Mouse (Mus musculus): ENCODE results near the gene Mslnl.
A peak's percentile ranks its signal among the peaks of the same experiment; 100 is the strongest.
"Not testable (repeated sequence)": the region's sequence is repeated elsewhere in the genome, so short reads cannot be mapped to it uniquely, and the experiment has no call there.

Gene Mslnl

DNA sequence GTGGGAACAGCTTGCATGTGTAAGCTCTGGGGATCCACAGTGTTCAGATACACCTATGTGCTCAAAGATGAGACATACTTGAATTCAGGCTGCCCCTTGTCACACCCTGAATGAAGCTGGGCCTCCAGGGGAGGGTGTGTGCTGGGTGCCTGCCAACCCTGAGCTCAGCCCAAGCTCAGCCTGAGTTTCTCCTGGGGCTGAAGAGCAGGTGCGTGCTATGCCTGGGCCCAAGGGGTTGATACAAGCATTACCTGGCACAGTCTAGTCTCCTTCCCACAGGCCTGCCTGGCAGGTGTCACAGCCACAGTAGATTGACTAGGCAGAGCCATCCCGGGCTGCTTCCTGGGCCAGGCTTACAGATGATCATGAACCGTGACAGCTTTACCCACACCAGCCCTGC lies at the start of gene Mslnl:
TSS of gene Mslnl (plus strand) at position 298 of the 400 bp plus-strand sequence.
- DNase-seq = no peak

- no peak for DNase-seq
Observed at GRCm38 (mm10) chr17:25686323-25686722, 49.5 kb upstream of the Mslnl start.

- no peak for DNase-seq
Observed at GRCm38 (mm10) chr17:25688922-25689321, 46.9 kb upstream of the Mslnl start.

GRCm38 (mm10) chr17:25696263-25696662 lies 39.6 kb upstream of the Mslnl start:
- DNase-seq = no peak

DNA sequence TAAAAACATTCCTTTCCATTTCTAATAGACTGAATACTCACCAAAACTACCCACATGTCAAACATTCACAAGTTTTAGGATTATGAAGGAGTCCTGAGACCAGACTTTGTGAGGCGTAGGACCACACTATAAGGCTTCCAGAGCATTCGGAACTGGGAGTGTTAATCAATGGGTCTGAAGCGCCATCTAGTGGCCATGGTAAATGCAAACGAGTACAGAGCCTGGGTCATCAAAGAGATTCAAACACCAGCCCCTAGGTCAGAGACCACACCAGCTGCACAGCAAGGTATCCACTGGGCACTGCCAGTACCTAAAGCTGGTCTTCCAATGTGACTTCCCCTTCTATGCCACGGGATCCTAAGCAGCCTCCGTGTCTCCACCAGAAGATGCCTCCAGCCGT lies 37.4 kb upstream of the Mslnl start:
- peak; percentile 37 for DNase-seq

GRCm38 (mm10) chr17:25700863-25701496 lies 34.9 kb upstream of the Mslnl start:
- DNase-seq = no peak

DNA sequence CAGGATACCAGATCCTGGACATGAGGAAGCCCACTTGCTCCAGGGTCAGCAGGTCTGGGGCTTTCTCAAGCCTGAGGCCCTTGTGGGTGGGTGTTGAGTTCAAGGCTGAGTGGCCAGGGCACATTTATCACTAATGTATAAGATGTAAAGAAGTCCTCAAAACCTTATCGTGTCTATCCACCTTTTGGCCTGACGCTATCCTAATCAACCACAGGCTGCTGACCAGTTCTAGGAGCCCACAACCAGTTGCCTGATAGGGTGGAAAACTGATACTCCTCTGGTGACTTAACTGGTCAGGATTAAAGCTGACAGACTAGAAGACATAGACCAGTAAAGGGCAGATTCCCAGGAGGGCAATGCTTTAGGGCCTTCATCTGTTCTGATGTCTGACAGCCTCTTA lies 25.8 kb upstream of the Mslnl start:
- DNase-seq = no peak

GRCm38 (mm10) chr17:25711136-25711535 lies 24.7 kb upstream of the Mslnl start:
- no peak for DNase-seq

DNA sequence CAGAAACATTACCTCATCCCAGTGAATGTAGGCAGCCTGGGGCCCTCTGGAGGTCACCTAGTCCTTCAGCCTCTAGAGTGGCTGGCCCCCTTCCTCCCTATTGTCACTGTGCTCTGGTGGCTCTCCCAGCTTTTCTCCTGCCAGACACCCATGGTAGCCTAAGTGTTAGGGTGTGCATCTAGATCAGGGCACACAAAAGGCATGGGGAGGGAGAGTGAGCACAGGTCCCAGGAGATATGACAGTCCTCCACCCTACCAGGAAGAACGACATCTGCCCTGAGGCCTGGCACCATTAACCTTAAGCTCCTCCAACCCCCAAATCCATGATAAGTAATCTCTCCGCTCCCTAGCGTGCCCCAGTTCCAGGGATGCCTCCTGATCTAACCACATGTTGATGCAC lies 20.2 kb upstream of the Mslnl start:
- no peak for DNase-seq

DNA sequence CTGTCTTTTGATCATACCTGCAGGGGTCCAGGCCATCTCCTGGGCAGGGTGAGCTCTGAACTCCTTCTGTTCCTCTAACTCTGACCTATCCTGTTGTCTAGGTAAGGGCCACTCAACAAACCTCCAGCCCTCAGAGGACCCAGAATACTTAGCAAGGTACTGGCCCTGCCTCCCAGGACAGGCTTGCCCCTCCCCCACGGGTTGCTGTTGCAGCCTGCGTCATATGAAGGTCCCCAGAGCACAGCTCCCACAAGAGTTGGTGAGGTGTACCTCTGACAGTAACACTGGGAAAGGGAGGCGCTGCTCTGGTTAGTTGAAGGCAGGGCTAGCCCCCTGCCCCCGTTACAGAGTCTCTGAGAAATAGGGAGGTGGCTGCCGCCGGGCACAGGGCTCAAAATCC lies 19.7 kb upstream of the Mslnl start:
- DNase-seq = no peak

- DNase-seq = no peak
Observed at GRCm38 (mm10) chr17:25716711-25717637, 18.9 kb upstream of the Mslnl start, which contains the start of gene Gng13. Gng13 (plus strand) TSS chr17:25717171.

DNA sequence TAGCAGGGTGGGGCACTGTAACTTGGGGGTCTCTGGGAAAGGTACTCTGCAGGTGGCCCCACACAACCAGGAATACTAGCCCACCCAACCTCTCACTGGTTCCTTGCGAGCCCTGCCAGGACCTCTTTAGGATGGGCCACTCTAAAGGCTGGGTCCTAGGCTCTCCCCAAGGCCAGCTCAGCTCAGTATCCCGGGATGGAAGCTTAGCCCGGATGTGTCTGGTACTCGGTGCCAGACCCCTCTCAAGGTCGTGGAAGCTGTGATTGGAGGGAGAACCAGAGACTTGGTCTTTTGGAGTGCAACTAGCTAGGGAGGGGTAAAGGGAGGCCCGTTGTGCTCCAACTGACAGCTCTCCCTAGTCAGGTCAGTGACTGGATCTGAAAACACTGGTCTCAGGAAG lies 18.2 kb upstream of the Mslnl start:
- no peak for DNase-seq

DNA sequence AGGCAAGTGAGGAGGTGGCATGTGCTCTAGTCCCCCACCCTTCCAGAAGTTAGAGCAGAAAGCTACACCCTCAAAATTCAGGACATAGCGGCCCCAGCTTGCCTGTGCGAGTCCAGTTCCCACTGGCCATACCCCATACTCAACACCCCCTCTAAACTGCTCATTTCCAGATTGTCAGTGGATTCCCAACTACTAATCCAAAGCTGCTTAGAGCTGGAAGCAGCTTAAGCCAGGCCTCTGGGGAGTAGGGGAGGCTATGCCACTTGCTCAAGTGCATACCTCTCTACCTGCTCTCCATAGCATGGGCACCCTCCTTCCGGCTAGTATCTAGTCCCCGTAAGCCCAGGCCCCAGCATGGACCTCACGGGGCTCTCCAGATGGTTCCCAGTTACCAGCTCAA lies 14.4 kb upstream of the Mslnl start:
- DNase-seq = no peak

DNA sequence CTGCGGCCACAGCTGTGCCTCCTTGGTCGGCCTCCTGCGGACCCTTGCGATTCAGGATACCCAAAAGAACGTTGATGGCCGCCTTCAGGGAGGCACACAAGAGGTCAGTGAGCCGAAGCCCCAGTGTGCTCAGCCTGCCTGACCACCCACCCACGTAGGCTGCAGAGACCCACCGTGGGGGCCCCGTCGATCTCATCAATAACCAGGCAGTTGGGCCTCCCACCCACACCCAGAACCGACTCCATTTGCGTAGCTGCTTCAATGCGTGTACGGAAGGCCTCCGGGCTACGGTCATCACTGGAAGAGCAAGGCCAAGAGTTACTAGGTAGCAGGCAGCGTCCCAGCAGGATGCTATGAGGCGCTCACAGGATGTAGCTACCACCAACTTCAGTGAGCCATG lies 12.4 kb upstream of the Mslnl start:
- DNase-seq = no peak

- DNase-seq = no peak
Observed at GRCm38 (mm10) chr17:25723919-25724318, 11.9 kb upstream of the Mslnl start.

DNA sequence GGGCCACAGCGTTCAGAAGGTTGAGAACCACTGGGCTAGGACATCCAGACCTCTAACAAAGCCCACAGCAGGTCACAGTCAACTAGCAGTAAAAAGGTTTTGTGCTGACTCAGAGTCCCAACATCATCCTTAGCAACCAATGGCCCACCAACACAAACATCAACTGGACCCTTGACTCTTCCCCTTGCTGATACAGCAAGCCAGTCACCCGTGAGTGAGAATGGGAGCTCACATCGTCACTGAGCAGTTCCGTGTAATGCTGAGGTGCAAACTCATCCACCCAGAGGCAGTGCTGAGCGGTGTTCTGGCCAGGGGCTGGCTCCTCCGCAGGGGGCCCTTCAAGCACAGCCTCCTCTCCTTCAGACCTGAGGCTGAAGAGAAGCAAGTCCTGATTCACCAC lies 10.6 kb upstream of the Mslnl start:
- DNase-seq = no peak

- peak; percentile 100 for DNase-seq
Observed at GRCm38 (mm10) chr17:25727265-25728008, 8.4 kb upstream of the Mslnl start, which contains the start of the genes Chtf18 and Rpusd1. Chtf18 (minus strand) TSS chr17:25727419. Rpusd1 (plus strand) TSS chr17:25727670.

- no peak for DNase-seq
Observed at GRCm38 (mm10) chr17:25728009-25728270, 7.9 kb upstream of the Mslnl start.

DNA sequence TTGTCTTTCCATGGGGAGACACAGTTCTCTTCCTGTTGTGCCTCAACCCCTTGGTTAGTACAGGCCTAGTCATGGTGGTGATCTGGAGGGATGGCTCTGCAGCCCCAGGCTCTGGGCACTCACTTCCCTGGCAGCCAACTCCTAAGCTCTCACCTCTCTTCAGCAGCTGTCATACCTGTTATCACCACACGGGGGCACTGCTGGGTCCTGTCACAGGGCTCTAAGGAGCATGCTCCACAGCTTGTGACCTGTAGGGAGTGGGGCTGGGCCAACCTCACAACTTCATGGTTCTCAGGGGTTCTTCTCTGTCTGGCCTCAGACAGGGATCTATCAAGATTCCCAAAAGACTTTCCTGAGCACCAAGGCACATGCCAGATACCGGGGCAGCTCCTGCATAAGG lies 3.8 kb upstream of the Mslnl start:
- peak; percentile 76 for DNase-seq

GRCm38 (mm10) chr17:25735246-25735645 lies 596 bp upstream of the Mslnl start:
- DNase-seq = no peak

GRCm38 (mm10) chr17:25738861-25739260 lies 3.0 kb downstream of the Mslnl start:
- no peak for DNase-seq

DNA sequence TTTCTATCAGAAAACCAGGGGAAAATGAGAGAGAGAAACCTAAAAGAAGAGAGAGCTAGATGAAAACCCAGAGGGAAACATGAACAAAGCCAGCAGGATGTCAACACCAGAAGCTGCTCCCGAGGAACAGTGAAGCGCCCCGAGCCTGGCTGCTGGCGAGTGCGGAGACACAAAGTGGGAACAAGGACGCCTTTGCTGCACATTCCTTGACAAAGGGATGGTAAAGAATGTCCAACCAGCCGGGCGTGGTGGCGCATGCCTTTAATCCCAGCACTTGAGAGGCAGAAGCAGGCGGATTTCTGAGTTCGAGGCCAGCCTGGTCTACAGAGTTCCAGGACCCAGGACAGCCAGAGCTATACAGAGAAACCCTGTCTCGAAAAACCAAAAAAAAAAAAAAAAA lies 5.6 kb downstream of the Mslnl start:
- DNase-seq = not testable (repeated sequence)

DNA sequence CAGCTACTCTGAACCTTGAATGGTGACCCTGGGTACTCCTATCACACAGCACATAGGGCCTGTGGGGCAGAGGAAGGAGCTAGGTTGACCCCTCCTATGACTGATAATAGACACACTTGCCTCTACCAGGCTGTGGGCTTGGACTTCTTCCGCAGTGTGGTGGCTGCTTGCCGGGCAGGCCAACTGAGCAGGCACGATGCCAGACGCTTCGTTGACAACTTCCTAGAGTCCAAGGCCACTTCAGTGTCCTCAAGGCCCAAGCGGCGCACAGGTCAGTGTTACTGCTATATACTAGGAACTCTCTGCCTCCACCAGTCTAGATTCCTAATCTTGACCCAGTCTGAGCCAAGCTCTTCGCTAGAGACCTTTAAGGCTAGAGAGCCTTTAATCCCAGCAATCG lies 8.0 kb downstream of the Mslnl start:
- DNase-seq = no peak

DNA sequence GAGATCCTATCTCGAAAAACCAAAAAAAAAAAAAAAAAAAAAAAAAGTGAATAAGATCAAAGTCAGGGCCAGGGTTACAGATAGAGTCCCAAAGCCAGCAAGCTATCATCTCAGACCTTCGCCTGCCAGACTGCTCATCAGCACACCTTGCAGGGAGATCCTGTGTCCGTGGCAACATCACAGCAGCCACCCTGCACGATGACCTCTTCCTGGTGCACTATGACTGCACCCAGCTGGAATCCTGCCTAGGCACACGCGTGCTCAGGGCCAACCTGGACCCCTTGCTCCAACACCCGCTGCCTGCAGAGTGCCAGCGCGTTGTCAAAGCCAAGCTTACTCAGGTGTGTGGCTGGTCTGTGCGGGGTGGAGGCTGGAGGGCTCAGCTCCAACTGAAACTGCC lies 8.5 kb downstream of the Mslnl start:
- no peak for DNase-seq
